Mouse (Mus musculus) midbrain, postnatal 0 days (tissue): Measurements from ENCODE around the gene Upp2. TPM values are rescaled to one million over a fixed set of nuclear protein-coding genes. Genes with fewer than 3 reads are reported as not detected.

Experiments
- ATAC-seq: fragments of 200-750 bp; cut with Nextera tagmentation; 2 replicates; pipeline ENCODE4 v1.8.0; 2017; ENCODE audit warnings: moderate number of reproducible peaks, mild to moderate bottlenecking, moderate TSS enrichment, moderate library complexity; ENCODE audit not compliant: low FRiP score
- DNase-seq: peaks from one replicate; pipeline ENCODE4 v3.0.0-alpha.2; 2015; ENCODE audit warnings: low spot score
- H3K27ac ChIP-seq: fragments of 300-500 bp; sonication (generic); 2 replicates; pipeline ENCODE4 v1.5.1; 2014; ENCODE audit warnings: low read depth, mild to moderate bottlenecking, low read length, mixed read lengths
- H3K27me3 ChIP-seq: fragments of 300-500 bp; sonication (generic); 2 replicates; pipeline ENCODE4 v1.6.1; 2014; ENCODE audit warnings: low read length, control low read depth, mixed read lengths; ENCODE audit not compliant: insufficient read depth
- H3K36me3 ChIP-seq: fragments of 300-500 bp; sonication (generic); 2 replicates; pipeline ENCODE4 v1.6.1; 2014; ENCODE audit warnings: low read length, control low read depth, mixed read lengths; ENCODE audit not compliant: insufficient read depth
- H3K4me1 ChIP-seq: fragments of 300-500 bp; sonication (generic); 2 replicates; pipeline ENCODE4 v1.6.1; 2014; ENCODE audit warnings: mild to moderate bottlenecking, control low read depth, antibody characterized with exemption, low read length, mixed read lengths; ENCODE audit not compliant: insufficient read depth
- H3K4me2 ChIP-seq: fragments of 300-500 bp; sonication (generic); 2 replicates; pipeline ENCODE4 v1.6.1; 2014; ENCODE audit warnings: low read depth, mild to moderate bottlenecking, low read length, mixed read lengths; ENCODE audit not compliant: poor library complexity, severe bottlenecking
- H3K4me3 ChIP-seq: fragments of 300-500 bp; sonication (generic); 2 replicates; pipeline ENCODE4 v1.5.1; 2014; ENCODE audit warnings: low read depth, mild to moderate bottlenecking, low read length, moderate library complexity
- H3K9ac ChIP-seq: fragments of 300-500 bp; sonication (generic); replicated peaks from 2 replicates; pipeline ENCODE4 v1.6.1; 2014; ENCODE audit warnings: mild to moderate bottlenecking, low read length, moderate library complexity, mixed read lengths; ENCODE audit not compliant: poor library complexity, severe bottlenecking
- H3K9me3 ChIP-seq: fragments of 300-500 bp; sonication (generic); 2 replicates; pipeline ENCODE4 v1.6.1; 2016; ENCODE audit warnings: low read length, control low read depth
- CTCF ChIP-seq: IDR thresholded peaks from 2 replicates; pipeline ENCODE4 v1.5.1; 2016; ENCODE audit warnings: antibody characterized with exemption, mild to moderate bottlenecking
- WGBS: fragments of 180-500 bp; shearing (Covaris S2); extraction: QIAGEN DNeasy Blood & Tissue Kit; methylation state at CpG from one replicate; pipeline ENCODE4 v1.1.7; 2014; 5-methylcytosine and 5-hydroxymethylcytosine counted together
- polyA plus RNA-seq: library from polyadenylated mRNA; unstranded; fragments of >200 nt; fragmentation: Nextera tagmentation; extraction: Ambion mirVana; gene quantifications from 2 replicates; pipeline ENCODE4 v1.2.1, GENCODE M21; 2015
- total RNA-seq: library from RNA; depleted of rRNA; stranded (reverse); fragments of >200 nt; gene quantifications from 2 replicates; pipeline ENCODE4 v1.2.3, GENCODE M21; 2014

The Upp2 gene
- total and polyA plus RNA-seq, 2 experiments from 2014 or later: 11.6 TPM

DNA sequence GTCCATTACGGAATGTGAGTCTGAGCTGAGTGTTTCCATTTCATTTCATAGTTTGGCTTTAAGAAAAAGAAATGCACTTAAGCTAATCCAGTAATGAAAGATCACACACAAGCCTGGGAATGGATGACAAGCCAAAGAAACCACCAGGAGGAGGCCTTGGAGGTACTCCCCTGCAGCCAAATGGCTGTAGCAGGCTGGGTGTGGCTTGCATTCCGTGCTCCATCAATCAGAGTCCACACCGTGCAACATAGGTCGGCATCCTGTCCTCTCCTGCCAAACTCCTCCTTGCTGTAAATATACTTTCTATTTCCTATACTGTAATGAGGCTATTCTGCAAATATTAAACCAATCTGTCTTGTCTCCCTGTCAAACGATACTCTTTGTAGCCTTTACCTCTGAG, 143.1 kb downstream of the Upp2 start:
- H3K36me3 ChIP-seq: no peaks in the 10 kb centered on the region
- DNase-seq (no peak), ATAC-seq (no peak)
- H3K4me2 ChIP-seq: no peak overlapping the region
- TF ChIP-seq CTCF: no peak
- no peak overlapping the region for H3K9ac ChIP-seq
- no peak overlapping the region for H3K27ac ChIP-seq
- no peaks in the 10 kb centered on the region for H3K4me1 ChIP-seq
- H3K27me3 ChIP-seq: no peaks in the 10 kb centered on the region
- H3K4me3 ChIP-seq: no peak overlapping the region
- H3K9me3 ChIP-seq: no peaks in the 10 kb centered on the region
- 80% methylated on average over 5 of the region's 5 CpGs for WGBS

- H3K9ac ChIP-seq: no peak overlapping the region
- H3K4me2 ChIP-seq: no peak overlapping the region
- no peaks in the 10 kb centered on the region for H3K4me1 ChIP-seq
- no peak overlapping the region for H3K4me3 ChIP-seq
- DNase-seq (no peak), ATAC-seq (no peak)
- H3K27me3 ChIP-seq: no peaks in the 10 kb centered on the region
- no peaks in the 10 kb centered on the region for H3K36me3 ChIP-seq
- TF ChIP-seq CTCF: no peak
- H3K9me3 ChIP-seq: no peaks in the 10 kb centered on the region
- 83% methylated on average over 4 of the region's 4 CpGs for WGBS
- H3K27ac ChIP-seq: no peak overlapping the region
Measured at GRCm38 (mm10) chr2:58711049-58711448, 144.0 kb downstream of the Upp2 start.

GRCm38 (mm10) chr2:58711491-58711890, 144.4 kb downstream of the Upp2 start:
- DNase-seq: peak; percentile 22
- Histone ChIP-seq H3K9ac (no peak overlapping the region), H3K4me2 (no peak overlapping the region), H3K4me1 (no peaks in the 10 kb centered on the region), H3K27me3 (no peaks in the 10 kb centered on the region), H3K9me3 (no peaks in the 10 kb centered on the region), H3K27ac (no peak overlapping the region), H3K4me3 (no peak overlapping the region), H3K36me3 (no peaks in the 10 kb centered on the region)
- TF ChIP-seq CTCF: no peak
- 77% methylated on average over 2 of the region's 2 CpGs for WGBS
- ATAC-seq: peak; percentile 54; the same call in 1 of the 2 replicates

DNA sequence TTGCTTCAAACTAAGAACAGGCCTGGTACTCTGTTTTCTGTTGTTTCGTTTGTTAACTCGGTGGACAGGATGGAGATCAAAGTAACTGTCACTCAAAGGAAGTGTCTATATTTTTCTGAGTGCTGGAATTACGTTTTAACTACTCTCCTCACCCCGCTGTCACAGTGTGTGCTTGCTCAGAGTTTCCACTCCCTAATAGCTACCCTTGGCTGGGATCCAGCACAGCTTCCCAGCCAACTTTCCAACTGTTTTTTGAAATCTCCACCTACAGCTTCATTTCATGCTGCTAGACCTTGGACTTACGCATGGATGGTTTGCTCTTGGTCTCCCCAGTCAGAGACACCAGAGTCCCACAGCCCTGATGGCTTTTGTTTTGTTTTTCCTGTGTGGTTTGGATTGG, 144.8 kb downstream of the Upp2 start:
- H3K4me3 ChIP-seq: no peak overlapping the region
- no peaks in the 10 kb centered on the region for H3K27me3 ChIP-seq
- no peak for TF ChIP-seq CTCF
- ATAC-seq: no peak
- H3K9ac ChIP-seq: no peak overlapping the region
- DNase-seq: peak; percentile 68
- H3K4me1 ChIP-seq: no peaks in the 10 kb centered on the region
- H3K4me2 ChIP-seq: no peak overlapping the region
- no peaks in the 10 kb centered on the region for H3K9me3 ChIP-seq
- no peaks in the 10 kb centered on the region for H3K36me3 ChIP-seq
- H3K27ac ChIP-seq: no peak overlapping the region
- 56% methylated on average over 5 of the region's 5 CpGs for WGBS

- H3K4me1 ChIP-seq: no peaks in the 10 kb centered on the region
- 47% methylated on average over 3 of the region's 3 CpGs for WGBS
- no peak overlapping the region for H3K27ac ChIP-seq
- DNase-seq (no peak), ATAC-seq (no peak)
- H3K9me3 ChIP-seq: 0 out of 2 replicates have a peak, but pooled peaks cover 6% of the 10 kb centered on the region
- H3K4me2 ChIP-seq: no peak overlapping the region
- H3K27me3 ChIP-seq: no peaks in the 10 kb centered on the region
- no peak for TF ChIP-seq CTCF
- no peak overlapping the region for H3K4me3 ChIP-seq
- H3K9ac ChIP-seq: no peak overlapping the region
- no peaks in the 10 kb centered on the region for H3K36me3 ChIP-seq
Measured at GRCm38 (mm10) chr2:58717898-58718297, 150.8 kb downstream of the Upp2 start.

GRCm38 (mm10) chr2:58737192-58737820, 170.2 kb downstream of the Upp2 start:
- ATAC-seq (no peak), DNase-seq (peak; percentile 60)
- WGBS: 26% methylated on average over 4 of the region's 4 CpGs
- no peaks in the 10 kb centered on the region for H3K36me3 ChIP-seq
- no peak overlapping the region for H3K9ac ChIP-seq
- no peak overlapping the region for H3K27ac ChIP-seq
- H3K4me2 ChIP-seq: no peak overlapping the region
- peak; percentile 63 for TF ChIP-seq CTCF
- H3K4me1 ChIP-seq: no peaks in the 10 kb centered on the region
- H3K4me3 ChIP-seq: no peak overlapping the region
- H3K9me3 ChIP-seq: no peaks in the 10 kb centered on the region
- no peaks in the 10 kb centered on the region for H3K27me3 ChIP-seq
